Mouse (Mus musculus) limb, embryonic 14.5 days (tissue): ENCODE results near the gene Hist2h2aa2. TPM values are rescaled to one million over a fixed set of nuclear protein-coding genes. Genes with fewer than 3 reads are reported as not detected.

Experiments
- ATAC-seq: fragments of 200-750 bp; cut with Nextera tagmentation; 2 replicates; pipeline ENCODE4 v1.8.0; 2017; ENCODE audit warnings: low read depth, moderate number of reproducible peaks, moderate TSS enrichment; ENCODE audit not compliant: low FRiP score
- DNase-seq: peaks from one replicate; pipeline ENCODE4 v3.0.0-alpha.2; 2015; ENCODE audit warnings: low spot score
- H3K27ac ChIP-seq: fragments of 300-500 bp; sonication (generic); replicated peaks from 2 replicates; pipeline ENCODE4 v1.5.1; 2014; ENCODE audit warnings: low read depth, mild to moderate bottlenecking, low read length, moderate library complexity, mixed read lengths
- H3K27me3 ChIP-seq: fragments of 300-500 bp; sonication (generic); 2 replicates; pipeline ENCODE4 v1.6.1; 2014; ENCODE audit warnings: low read length, mixed read lengths; ENCODE audit not compliant: control insufficient read depth, insufficient read depth
- H3K36me3 ChIP-seq: fragments of 300-500 bp; sonication (generic); 2 replicates; pipeline ENCODE4 v1.6.1; 2014; ENCODE audit warnings: mild to moderate bottlenecking, low read length, moderate library complexity, mixed read lengths; ENCODE audit not compliant: control insufficient read depth, insufficient read depth
- H3K4me1 ChIP-seq: fragments of 300-500 bp; sonication (generic); 2 replicates; pipeline ENCODE4 v1.6.1; 2014; ENCODE audit warnings: antibody characterized with exemption, low read length, mixed read lengths; ENCODE audit not compliant: control insufficient read depth, insufficient read depth
- H3K4me2 ChIP-seq: fragments of 300-500 bp; sonication (generic); replicated peaks from 2 replicates; pipeline ENCODE4 v1.6.1; 2014; ENCODE audit warnings: low read depth, mild to moderate bottlenecking, low read length, moderate library complexity; ENCODE audit not compliant: severe bottlenecking
- H3K4me3 ChIP-seq: fragments of 300-500 bp; sonication (generic); replicated peaks from 2 replicates; pipeline ENCODE4 v1.5.1; 2014; ENCODE audit warnings: low read length
- H3K9ac ChIP-seq: fragments of 300-500 bp; sonication (generic); 2 replicates; pipeline ENCODE4 v1.6.1; 2014; ENCODE audit warnings: mild to moderate bottlenecking, low read depth, low read length, moderate library complexity; ENCODE audit not compliant: severe bottlenecking
- H3K9me3 ChIP-seq: fragments of 300-500 bp; sonication (generic); 2 replicates; pipeline ENCODE4 v1.6.1; 2016; ENCODE audit warnings: low read length; ENCODE audit not compliant: control insufficient read depth
- POLR2A ChIP-seq: fragments of 200-500 bp; IDR thresholded peaks from 2 replicates; pipeline ENCODE4 v1.8.0; 2012; ENCODE audit warnings: inconsistent platforms, mild to moderate bottlenecking, moderate library complexity, borderline replicate concordance; ENCODE audit not compliant: insufficient read depth, insufficient read length; ENCODE audit errors: extremely low read depth
- WGBS: fragments of 180-500 bp; shearing (Covaris S2); extraction: QIAGEN DNeasy Blood & Tissue Kit; methylation state at CpG from one replicate; pipeline ENCODE4 v1.1.7; 2014; 5-methylcytosine and 5-hydroxymethylcytosine counted together
- polyA plus RNA-seq, 2 experiments: library from polyadenylated mRNA; depleted of rRNA in 1 of 2; stranded (reverse) in 1 of 2; unstranded in 1 of 2; fragments of >200 nt; fragmentation: Nextera tagmentation in 1 of 2; extraction: Ambion mirVana in 1 of 2; gene quantifications; 2 replicates each; pipeline versions ENCODE4 v1.2.1 to v1.2.3; 2012 to 2014

The Hist2h2aa2 gene
- polyA plus RNA-seq, 2 experiments: 9.7 to 30.9 TPM

GRCm38 (mm10) chr3:96263558-96264403 is 23.7 kb upstream of the Hist2h2aa2 start:
- H3K4me3 ChIP-seq: peak overlapping the region; percentile 60
- peaks cover 17% of the 10 kb centered on the region for H3K4me1 ChIP-seq
- ATAC-seq (peak; percentile 27; the same call in 1 of the 2 replicates), DNase-seq (peak; percentile 62)
- H3K9me3 ChIP-seq: no peaks in the 10 kb centered on the region
- peak overlapping the region; percentile 78 for H3K4me2 ChIP-seq
- no peaks in the 10 kb centered on the region for H3K36me3 ChIP-seq
- 9% methylated on average over 27 of the region's 27 CpGs for WGBS
- peak overlapping the region; percentile 75 for H3K9ac ChIP-seq
- H3K27me3 ChIP-seq: no peaks in the 10 kb centered on the region
- TF ChIP-seq POLR2A: no peak
- peak overlapping the region; percentile 98 for H3K27ac ChIP-seq

- no peaks in the 10 kb centered on the region for H3K36me3 ChIP-seq
- H3K4me1 ChIP-seq: peaks cover 17% of the 10 kb centered on the region
- WGBS: under 1% methylated on average over 40 of the region's 40 CpGs
- peak; percentile 99; the same call in 1 of the 2 replicates for TF ChIP-seq POLR2A
- peak within 1 kb of the TSS; percentile 78 for H3K4me2 ChIP-seq
- no peaks in the 10 kb centered on the region for H3K27me3 ChIP-seq
- ATAC-seq (peak; percentile 90), DNase-seq (peak; percentile 99)
- H3K9me3 ChIP-seq: no peaks in the 10 kb centered on the region
- peak within 1 kb of the TSS; percentile 60 for H3K4me3 ChIP-seq
- H3K27ac ChIP-seq: peak within 1 kb of the TSS; percentile 98
- peak within 1 kb of the TSS; percentile 75 for H3K9ac ChIP-seq
These were observed 23.0 kb upstream of the Hist2h2aa2 start, which contains the start of gene Hist2h4 for GRCm38 (mm10) chr3:96262979-96263550. TSS of gene Hist2h4 (minus strand) at chr3:96263311.

GRCm38 (mm10) chr3:96262216-96262875 is 22.3 kb upstream of the Hist2h2aa2 start:
- under 1% methylated on average over 19 of the region's 19 CpGs for WGBS

GRCm38 (mm10) chr3:96261623-96262022 is 21.5 kb upstream of the Hist2h2aa2 start:
- Histone ChIP-seq H3K9ac (peak overlapping the region; percentile 72; the same call in 1 of the 2 replicates), H3K4me3 (peak overlapping the region; percentile 60; the same call in 1 of the 2 replicates), H3K4me1 (peaks cover 17% of the 10 kb centered on the region), H3K4me2 (peak overlapping the region; percentile 78), H3K36me3 (no peaks in the 10 kb centered on the region), H3K27ac (peak overlapping the region; percentile 98; the same call in 1 of the 2 replicates), H3K27me3 (no peaks in the 10 kb centered on the region), H3K9me3 (no peaks in the 10 kb centered on the region)
- WGBS: 49% methylated on average over 3 of the region's 3 CpGs
- ATAC-seq (no peak), DNase-seq (no peak)
- no peak for TF ChIP-seq POLR2A

More at GRCm38 (mm10) chr3:96262216-96262875, 22.3 kb upstream of the Hist2h2aa2 start:
- H3K4me2 ChIP-seq: peak overlapping the region; percentile 78
- H3K9me3 ChIP-seq: no peaks in the 10 kb centered on the region
- H3K27ac ChIP-seq: peak overlapping the region; percentile 98
- DNase-seq (peak; percentile 85), ATAC-seq (peak; percentile 68)
- peak overlapping the region; percentile 60 for H3K4me3 ChIP-seq
- peaks cover 17% of the 10 kb centered on the region for H3K4me1 ChIP-seq
- H3K36me3 ChIP-seq: no peaks in the 10 kb centered on the region
- H3K9ac ChIP-seq: peak overlapping the region; percentile 72
- no peaks in the 10 kb centered on the region for H3K27me3 ChIP-seq
- peak; percentile 12; the same call in 1 of the 2 replicates for TF ChIP-seq POLR2A

GRCm38 (mm10) chr3:96260220-96260619 is 20.1 kb upstream of the Hist2h2aa2 start:
- no peak overlapping the region for H3K9ac ChIP-seq
- H3K4me3 ChIP-seq: no peak overlapping the region
- no peaks in the 10 kb centered on the region for H3K27me3 ChIP-seq
- no peak for DNase-seq
- H3K9me3 ChIP-seq: no peaks in the 10 kb centered on the region
- no peak for TF ChIP-seq POLR2A
- H3K4me2 ChIP-seq: no peak overlapping the region
- H3K27ac ChIP-seq: no peak overlapping the region
- ATAC-seq: no peak
- WGBS: 88% methylated on average over 5 of the region's 5 CpGs
- no peaks in the 10 kb centered on the region for H3K36me3 ChIP-seq
- H3K4me1 ChIP-seq: peaks cover 22% of the 10 kb centered on the region
